Mouse (Mus musculus) E14TG2a.4 (cell line): ENCODE measurements at regions not wholly inside any gene's neighbourhood (a gene's known extent, or its start where the extent isn't known, plus 50 kb on each side); places are given as distances from the start of the nearest gene placed in this dataset.

Source experiments
- CTCF ChIP-seq: conservative IDR thresholded peaks from 2 replicates; pipeline ENCODE4 v1.5.1; 2014; ENCODE audit warnings: low read length
- NANOG ChIP-seq: IDR thresholded peaks from 2 replicates; pipeline ENCODE4 v1.6.1; 2014; ENCODE audit warnings: borderline replicate concordance, low read length, mixed read lengths

GRCm38 (mm10) chr16:46679787-46680186, 181.5 kb upstream of the Nectin3 start:
- TF ChIP-seq CTCF (no peak), NANOG (no peak)
